Mouse (Mus musculus): ENCODE results near the gene Creld2.

The Creld2 gene

GRCm38 (mm10) chr15:88828800-88829705 lies 9.6 kb downstream of the Creld2 start:
- DNase-seq (ENCODE audit: low spot score): peak; percentile 94

GRCm38 (mm10) chr15:88829791-88830440 lies 10.5 kb downstream of the Creld2 start:
- DNase-seq (ENCODE audit: low spot score): no peak

- DNase-seq (ENCODE audit: low spot score): no peak
Measured at GRCm38 (mm10) chr15:88830696-88831095, 11.2 kb downstream of the Creld2 start.

GRCm38 (mm10) chr15:88831482-88831881 lies 12.0 kb downstream of the Creld2 start:
- no peak for DNase-seq (ENCODE audit: low spot score)

GRCm38 (mm10) chr15:88832536-88832935 lies 13.1 kb downstream of the Creld2 start:
- no peak for DNase-seq (ENCODE audit: low spot score)

DNA sequence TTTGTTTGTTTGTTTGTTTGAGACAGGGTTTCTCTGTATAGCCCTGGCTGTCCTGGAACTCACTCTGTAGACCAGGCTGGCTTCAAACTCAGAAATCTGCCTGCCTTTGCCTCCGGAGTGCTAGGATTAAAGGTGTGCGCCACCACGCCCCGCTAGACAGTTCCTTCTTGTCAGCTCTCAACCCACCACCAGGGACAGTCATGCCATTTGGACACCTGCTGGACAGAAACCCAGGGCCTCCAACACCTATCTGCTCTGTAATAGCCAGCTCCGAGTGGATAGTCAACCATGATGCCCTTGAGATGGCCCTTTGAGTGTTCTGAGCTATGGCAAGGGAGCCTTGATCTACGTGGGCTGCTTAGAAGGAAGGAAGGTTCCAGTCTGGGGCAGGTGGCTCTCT lies 16.6 kb downstream of the Creld2 start:
- DNase-seq (ENCODE audit: low spot score): peak; percentile 25

- DNase-seq (ENCODE audit: low spot score): no peak
Measured at GRCm38 (mm10) chr15:88836571-88836970, 17.1 kb downstream of the Creld2 start.

- DNase-seq (ENCODE audit: low spot score): peak; percentile 71
Measured at GRCm38 (mm10) chr15:88837199-88837932, 17.9 kb downstream of the Creld2 start.

GRCm38 (mm10) chr15:88837977-88838376 lies 18.5 kb downstream of the Creld2 start:
- DNase-seq (ENCODE audit: low spot score): no peak

- DNase-seq (ENCODE audit: low spot score): peak; percentile 23
Measured at GRCm38 (mm10) chr15:88839271-88839670, 19.8 kb downstream of the Creld2 start.

DNA sequence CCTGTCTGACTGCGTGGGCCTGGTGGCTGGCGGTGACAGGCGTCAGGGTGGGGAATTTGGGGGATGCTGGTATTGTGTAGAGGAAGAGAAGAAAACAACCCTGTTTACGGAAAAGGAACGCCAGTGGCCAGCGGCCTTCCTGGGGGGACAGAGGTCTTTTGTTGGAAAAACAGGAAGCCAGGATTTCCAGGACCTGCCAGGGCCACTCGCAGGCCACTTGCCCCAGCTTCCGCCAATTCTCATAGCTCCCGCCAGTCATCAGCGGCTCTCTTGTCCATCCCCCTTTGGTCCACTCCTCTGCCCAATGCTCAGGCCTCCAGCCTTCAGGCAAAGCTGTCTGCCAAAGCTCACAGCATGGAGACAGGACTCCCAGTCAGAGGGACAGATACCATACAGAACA lies 20.7 kb downstream of the Creld2 start:
- no peak for DNase-seq (ENCODE audit: low spot score)

DNA sequence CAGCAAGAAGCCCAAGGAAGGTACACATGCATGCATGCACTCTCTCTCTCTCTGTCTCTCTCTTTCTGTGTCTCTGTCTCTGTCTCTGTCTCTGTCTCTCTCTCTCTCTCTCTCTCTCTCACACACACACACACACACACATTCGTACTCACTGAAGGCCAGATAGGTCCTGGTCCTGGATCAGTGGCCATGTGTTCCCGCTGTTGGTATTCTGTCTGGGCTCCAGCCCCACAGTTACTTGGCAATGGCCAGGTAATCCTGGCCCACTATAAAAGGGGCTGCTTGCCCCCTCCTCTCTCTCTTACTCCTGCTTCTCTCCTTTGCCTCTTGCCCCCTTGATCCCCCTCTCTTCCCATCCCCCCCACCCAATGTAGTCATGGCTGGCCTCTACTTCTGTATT lies 21.7 kb downstream of the Creld2 start:
- DNase-seq (ENCODE audit: low spot score): no peak

GRCm38 (mm10) chr15:88841580-88842299 lies 22.3 kb downstream of the Creld2 start:
- DNase-seq (ENCODE audit: low spot score): no peak

DNA sequence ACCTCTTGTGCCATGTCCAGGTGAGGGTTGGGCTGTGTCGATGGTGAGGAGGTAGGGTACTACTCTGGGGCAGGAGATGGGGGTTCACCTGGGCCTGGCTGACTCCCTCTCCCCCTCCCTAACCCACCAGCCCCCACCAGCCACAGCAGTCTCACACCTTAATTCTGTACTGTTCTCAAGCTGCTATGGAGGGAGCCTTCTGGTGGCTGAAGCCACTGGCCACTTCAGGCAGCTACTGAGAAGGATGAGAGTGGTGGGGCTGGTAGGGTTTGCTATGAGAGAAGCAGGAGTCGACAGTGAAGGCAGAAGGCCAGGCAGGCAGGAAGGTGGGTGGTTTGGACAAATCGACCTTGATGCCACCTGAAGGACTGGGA lies 22.8 kb downstream of the Creld2 start:
- no peak for DNase-seq (ENCODE audit: low spot score)

DNA sequence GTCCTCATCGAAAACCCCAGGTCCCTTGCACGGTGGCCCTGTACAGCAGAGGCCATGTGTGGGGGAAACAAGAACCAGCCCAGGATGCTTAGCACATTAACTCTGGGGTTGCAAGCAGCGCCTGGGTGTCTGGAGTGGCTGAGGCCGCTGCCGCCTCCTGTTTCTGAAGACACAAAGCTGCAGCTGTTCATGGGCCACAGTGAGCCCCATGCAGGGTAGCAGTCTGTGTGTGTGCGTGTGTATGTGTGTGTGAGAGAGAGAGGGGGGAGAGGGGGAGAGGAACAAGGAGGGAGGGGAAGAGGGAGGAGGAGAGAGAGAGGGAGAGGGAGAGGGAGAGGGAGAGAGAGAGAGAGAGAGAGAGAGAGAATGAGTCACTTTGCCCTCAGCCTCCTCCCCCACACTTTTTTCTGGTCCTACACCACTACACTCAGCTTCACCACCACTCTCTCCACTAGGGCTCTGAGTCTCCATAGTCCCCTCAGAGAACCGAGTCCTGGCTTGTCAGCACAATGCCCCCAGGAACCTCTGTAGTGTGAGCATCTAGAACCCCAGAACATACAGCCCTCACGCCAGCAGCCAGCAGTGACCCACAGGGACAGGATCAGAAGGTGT lies 24.1 kb downstream of the Creld2 start:
- no peak for DNase-seq (ENCODE audit: low spot score)

- no peak for DNase-seq (ENCODE audit: low spot score)
Measured at GRCm38 (mm10) chr15:88844966-88845365, 25.5 kb downstream of the Creld2 start.

- DNase-seq (ENCODE audit: low spot score): no peak
Measured at GRCm38 (mm10) chr15:88848661-88849060, 29.2 kb downstream of the Creld2 start.

GRCm38 (mm10) chr15:88849621-88850020 lies 30.2 kb downstream of the Creld2 start:
- DNase-seq (ENCODE audit: low spot score): no peak

DNA sequence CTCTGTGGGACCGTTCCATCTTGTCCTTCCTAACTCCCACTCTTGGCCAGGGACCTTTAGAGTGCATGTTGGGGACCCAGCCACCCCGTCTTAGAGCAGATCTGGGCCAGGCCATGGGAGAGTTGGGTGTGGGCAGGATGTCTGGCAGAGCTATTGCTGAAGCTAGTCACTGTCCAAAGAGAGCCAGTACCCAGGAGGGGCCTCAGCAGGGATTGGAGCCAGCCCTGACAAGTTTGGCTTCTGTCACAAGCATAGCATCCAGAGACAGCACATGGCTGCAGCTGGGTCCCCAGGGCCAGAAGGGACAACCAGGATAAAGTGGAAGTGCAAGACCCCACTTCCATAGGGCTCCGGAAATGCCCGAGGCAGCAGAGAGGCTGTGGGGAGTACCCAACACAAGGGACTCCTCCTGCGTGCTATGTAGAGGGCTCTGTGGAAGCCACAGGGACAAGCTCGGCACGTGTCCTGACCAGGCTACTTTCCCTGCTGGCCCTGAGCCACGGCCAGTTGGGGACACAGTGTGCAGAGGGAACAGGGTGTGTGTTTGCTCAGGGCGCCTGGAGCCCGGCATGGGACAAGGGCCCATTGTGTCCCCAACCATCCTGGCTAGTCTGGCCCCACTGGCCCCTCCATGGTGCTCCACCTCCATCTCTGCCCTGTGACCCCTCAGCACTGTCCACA lies 30.8 kb downstream of the Creld2 start:
- DNase-seq (ENCODE audit: low spot score): no peak

GRCm38 (mm10) chr15:88851076-88851475 lies 31.6 kb downstream of the Creld2 start:
- DNase-seq (ENCODE audit: low spot score): no peak

Data from retina, embryonic 14.5 days (tissue).